Mouse (Mus musculus) brown adipose tissue, adult 24 weeks (tissue): Measurements from ENCODE around the gene Sf3b5. TPM values are rescaled to one million over a fixed set of nuclear protein-coding genes. Genes with fewer than 3 reads are reported as not detected.
"Not testable (repeated sequence)": the region's sequence is repeated elsewhere in the genome, so short reads cannot be mapped to it uniquely, and the experiment has no call there.

ENCODE experiments used
- H3K27ac ChIP-seq: fragments of 200-500 bp; replicated peaks from 2 replicates; pipeline ENCODE4 v1.5.1; 2012; ENCODE audit warnings: low read depth, mild to moderate bottlenecking, low read length
- H3K4me1 ChIP-seq: fragments of 200-500 bp; 2 replicates; pipeline ENCODE4 v1.6.1; 2012; ENCODE audit warnings: low read length, mixed read lengths; ENCODE audit not compliant: control insufficient read depth, insufficient read depth, insufficient read length
- H3K4me3 ChIP-seq: fragments of 200-500 bp; 2 replicates; pipeline ENCODE4 v1.5.1; 2012; ENCODE audit warnings: low read depth, mild to moderate bottlenecking, low read length, moderate library complexity; ENCODE audit not compliant: insufficient read depth
- polyA plus RNA-seq: library from polyadenylated mRNA; stranded (reverse); fragments of >200 nt; gene quantifications from 2 replicates; pipeline ENCODE4 v1.2.4, GENCODE M21; 2012; ENCODE audit not compliant: missing spikeins, insufficient read depth, insufficient read length

Gene Sf3b5
- polyA plus RNA-seq, 1 experiment, result 12.4 TPM

GRCm38 (mm10) chr10:12985028-12985427 is 20.1 kb upstream of the Sf3b5 start:
- no peak overlapping the region for H3K27ac ChIP-seq
- H3K4me3 ChIP-seq, result no peak overlapping the region
- no peaks in the 10 kb centered on the region for H3K4me1 ChIP-seq

- Histone ChIP-seq H3K27ac (no peak overlapping the region), H3K4me1 (no peaks in the 10 kb centered on the region), H3K4me3 (no peak overlapping the region)
Measured at GRCm38 (mm10) chr10:12986485-12986884, 18.7 kb upstream of the Sf3b5 start.

GRCm38 (mm10) chr10:12986943-12987342 is 18.2 kb upstream of the Sf3b5 start:
- no peaks in the 10 kb centered on the region for H3K4me1 ChIP-seq
- no peak overlapping the region for H3K27ac ChIP-seq

GRCm38 (mm10) chr10:12991953-12992352 is 13.2 kb upstream of the Sf3b5 start:
- Histone ChIP-seq H3K4me3 (no peak overlapping the region), H3K27ac (no peak overlapping the region), H3K4me1 (no peaks in the 10 kb centered on the region)

More at GRCm38 (mm10) chr10:12986943-12987342, 18.2 kb upstream of the Sf3b5 start:
- no peak overlapping the region for H3K4me3 ChIP-seq

- Histone ChIP-seq H3K27ac (no peak overlapping the region), H3K4me1 (no peaks in the 10 kb centered on the region), H3K4me3 (no peak overlapping the region)
Measured at GRCm38 (mm10) chr10:12993411-12994039, 11.6 kb upstream of the Sf3b5 start.

- Histone ChIP-seq H3K4me1 (no peaks in the 10 kb centered on the region), H3K27ac (no peak overlapping the region), H3K4me3 (no peak overlapping the region)
Measured at GRCm38 (mm10) chr10:12996736-12997477, 8.2 kb upstream of the Sf3b5 start.

- Histone ChIP-seq H3K4me3 (peak overlapping the region; percentile 82), H3K4me1 (no peaks in the 10 kb centered on the region), H3K27ac (peak overlapping the region; percentile 48; the same call in 1 of the 2 replicates)
Measured at GRCm38 (mm10) chr10:13007876-13008736, 3.0 kb downstream of the Sf3b5 start.

GRCm38 (mm10) chr10:13008737-13009121 is 3.6 kb downstream of the Sf3b5 start:
- no peaks in the 10 kb centered on the region for H3K4me1 ChIP-seq
- H3K4me3 ChIP-seq, result peak overlapping the region; percentile 82
- H3K27ac ChIP-seq, result no peak overlapping the region

GRCm38 (mm10) chr10:13014026-13014425 is 8.9 kb downstream of the Sf3b5 start:
- Histone ChIP-seq H3K4me3 (no peak overlapping the region), H3K4me1 (no peaks in the 10 kb centered on the region), H3K27ac (no peak overlapping the region)

- no peak overlapping the region for H3K27ac ChIP-seq
- H3K4me1 ChIP-seq, result no peaks in the 10 kb centered on the region
- no peak overlapping the region for H3K4me3 ChIP-seq
Measured at GRCm38 (mm10) chr10:13016573-13016972, 11.4 kb downstream of the Sf3b5 start.

GRCm38 (mm10) chr10:13018510-13018909 is 13.4 kb downstream of the Sf3b5 start:
- no peak overlapping the region for H3K4me3 ChIP-seq
- no peaks in the 10 kb centered on the region for H3K4me1 ChIP-seq
- no peak overlapping the region for H3K27ac ChIP-seq

GRCm38 (mm10) chr10:13019026-13019425 is 13.9 kb downstream of the Sf3b5 start:
- Histone ChIP-seq H3K4me1 (no peaks in the 10 kb centered on the region), H3K27ac (no peak overlapping the region), H3K4me3 (no peak overlapping the region)

- H3K27ac ChIP-seq, result no peak overlapping the region
- no peaks in the 10 kb centered on the region for H3K4me1 ChIP-seq
- H3K4me3 ChIP-seq, result no peak overlapping the region
Measured at GRCm38 (mm10) chr10:13022103-13022502, 17.0 kb downstream of the Sf3b5 start.

GRCm38 (mm10) chr10:13023985-13024384 is 18.8 kb downstream of the Sf3b5 start:
- not testable (repeated sequence) for H3K27ac ChIP-seq, H3K4me1 ChIP-seq, H3K4me3 ChIP-seq

GRCm38 (mm10) chr10:13027702-13028101 is 22.6 kb downstream of the Sf3b5 start:
- no peaks in the 10 kb centered on the region for H3K4me1 ChIP-seq
- no peak overlapping the region for H3K27ac ChIP-seq
- no peak overlapping the region for H3K4me3 ChIP-seq
